Mouse (Mus musculus) cerebellum, adult 9-10 months (tissue): Measurements from ENCODE around the gene Mccc1.
A peak's percentile ranks its signal among the peaks of the same experiment; 100 is the strongest.

ENCODE experiments used
- DNase-seq: peaks from one replicate; pipeline ENCODE4 v3.0.0; 2022

Gene Mccc1

GRCm38 (mm10) chr3:35964928-35965327 lies 35.5 kb downstream of the Mccc1 start:
- DNase-seq, result no peak

DNA sequence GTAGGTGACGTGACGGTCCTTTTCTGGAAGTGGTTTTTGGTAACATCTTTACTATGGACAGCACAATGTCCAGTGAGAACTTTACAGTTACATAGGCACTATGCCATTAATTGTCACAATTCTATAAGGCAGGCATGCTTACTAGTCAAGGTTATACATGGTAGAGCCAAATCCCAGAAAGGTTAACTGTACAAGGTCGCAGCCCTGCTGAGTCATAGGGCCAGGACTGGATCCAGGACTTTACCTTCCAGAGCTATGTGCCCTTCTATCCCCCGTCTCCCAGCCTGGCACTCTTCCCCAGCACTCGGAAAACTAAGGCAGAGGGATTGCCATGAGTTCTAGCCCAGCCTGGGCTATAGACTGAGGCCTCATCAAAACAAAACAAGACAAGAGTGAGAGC lies 36.6 kb downstream of the Mccc1 start:
- DNase-seq, result no peak

GRCm38 (mm10) chr3:35963401-35963800 lies 37.1 kb downstream of the Mccc1 start:
- no peak for DNase-seq

DNA sequence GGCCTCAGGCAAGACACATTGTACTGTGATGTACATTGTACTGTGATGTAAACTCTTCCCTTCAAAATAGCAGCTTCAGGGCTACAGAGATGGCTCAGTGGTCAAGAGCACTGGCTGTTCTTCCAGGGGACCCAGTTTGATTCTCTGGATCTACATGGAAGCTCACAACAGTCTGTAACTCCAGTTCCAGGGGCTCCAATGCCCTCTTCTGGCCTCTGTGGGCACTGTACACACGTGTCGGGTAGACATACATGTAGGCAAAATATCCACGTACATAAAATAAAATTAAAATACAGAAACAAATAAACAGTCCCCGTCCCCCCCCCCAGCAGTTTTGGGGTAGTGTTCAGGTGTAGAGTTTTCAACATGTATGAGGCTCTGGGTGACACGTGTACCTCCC lies 37.5 kb downstream of the Mccc1 start:
- no peak for DNase-seq

GRCm38 (mm10) chr3:35957230-35957629 lies 43.2 kb downstream of the Mccc1 start:
- DNase-seq, result no peak

GRCm38 (mm10) chr3:35954901-35955575 lies 45.4 kb downstream of the Mccc1 start:
- no peak for DNase-seq

GRCm38 (mm10) chr3:35953816-35954215 lies 46.7 kb downstream of the Mccc1 start:
- DNase-seq, result no peak

DNA sequence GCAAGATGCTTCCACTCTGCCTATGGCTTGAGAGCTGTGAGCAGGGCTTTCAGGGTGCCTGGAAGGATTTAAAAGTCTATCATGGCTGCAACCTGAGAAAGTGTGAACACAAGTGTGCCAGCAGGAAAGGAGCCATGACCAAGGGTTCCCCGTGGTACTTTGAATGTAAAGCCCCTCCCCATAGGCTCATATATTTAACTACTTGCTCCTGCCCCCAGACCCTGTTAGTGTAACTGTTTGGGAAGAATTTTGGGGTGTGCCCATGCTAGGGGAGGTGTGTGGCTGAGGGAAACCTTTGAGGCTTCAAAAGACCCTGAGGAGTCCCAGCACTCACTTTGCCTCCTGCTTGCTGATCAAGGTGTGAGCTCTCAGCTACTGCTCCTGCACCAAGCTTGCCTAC lies 47.3 kb downstream of the Mccc1 start:
- DNase-seq, result no peak

DNA sequence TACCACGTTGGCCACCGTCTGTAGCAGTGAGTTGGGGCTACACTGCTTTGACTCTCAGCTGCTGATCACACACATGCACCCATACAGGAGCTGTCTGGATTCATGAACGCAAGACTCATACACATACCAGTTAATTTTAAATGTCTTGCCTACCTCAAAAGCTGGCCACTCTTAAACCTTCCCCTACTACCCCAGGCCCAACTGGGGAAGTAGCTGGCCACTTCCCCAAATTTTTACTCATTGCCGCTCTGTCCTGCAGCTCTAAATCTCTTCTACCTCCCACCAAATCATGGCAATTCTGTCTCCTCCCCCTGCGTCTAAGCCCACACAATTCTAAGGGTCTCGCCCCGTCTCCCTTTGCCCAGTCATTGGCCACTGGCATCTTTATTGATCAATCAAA lies 52.3 kb downstream of the Mccc1 start:
- no peak for DNase-seq

DNA sequence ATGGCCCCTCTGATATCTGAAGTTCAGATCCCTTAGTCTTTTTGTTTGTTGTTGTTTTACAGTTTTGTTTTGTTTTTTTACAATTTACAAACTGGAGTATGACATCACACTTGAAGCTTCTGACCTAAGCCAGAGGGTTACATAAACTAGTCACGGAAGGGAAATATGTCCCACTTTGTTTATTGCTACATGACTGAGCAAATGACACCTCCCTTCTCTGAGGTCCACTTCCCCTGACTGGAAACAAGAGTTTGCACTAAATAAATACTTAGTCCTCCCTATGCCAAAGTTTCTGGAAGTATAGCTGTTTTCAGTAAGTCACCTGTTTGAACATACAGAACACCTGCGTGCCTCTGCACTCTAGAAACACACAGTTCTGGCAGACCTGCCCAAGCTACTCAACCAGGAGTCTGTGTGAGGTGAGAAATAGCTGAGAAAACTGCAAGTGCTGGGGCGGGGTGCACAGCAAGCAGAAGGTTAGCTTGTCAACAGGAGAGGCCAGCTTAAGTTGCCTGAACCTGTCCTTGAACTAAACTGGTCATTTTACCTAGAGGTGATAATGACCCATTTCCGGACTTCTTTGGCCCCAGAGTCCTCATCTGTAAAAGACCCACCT lies 59.9 kb downstream of the Mccc1 start:
- DNase-seq, result no peak

- DNase-seq, result no peak
Measured at GRCm38 (mm10) chr3:35940047-35940446, 60.4 kb downstream of the Mccc1 start.

DNA sequence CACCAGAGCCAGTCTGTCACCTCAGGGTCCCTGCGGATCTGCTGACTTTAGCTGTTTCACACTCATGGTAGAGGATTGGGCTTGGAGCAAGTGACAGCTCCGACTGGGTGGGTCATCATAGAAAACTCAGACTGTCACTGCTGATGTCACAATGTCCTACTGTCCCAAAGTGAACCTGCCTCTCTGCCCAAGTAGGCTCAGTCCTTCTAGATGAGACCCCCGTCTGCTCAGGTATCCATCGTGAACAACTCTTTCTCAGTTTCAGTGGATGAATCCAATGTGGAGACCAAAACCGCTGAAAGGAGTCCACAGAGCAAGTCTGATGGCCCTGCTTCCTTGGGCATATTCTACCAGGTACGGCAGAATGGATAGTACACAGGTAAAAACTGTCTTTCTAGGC lies 63.1 kb downstream of the Mccc1 start, which contains the start of gene Dcun1d1:
Dcun1d1 (minus strand) TSS at position 101 of the 400 bp plus-strand sequence.
- DNase-seq, result no peak

DNA sequence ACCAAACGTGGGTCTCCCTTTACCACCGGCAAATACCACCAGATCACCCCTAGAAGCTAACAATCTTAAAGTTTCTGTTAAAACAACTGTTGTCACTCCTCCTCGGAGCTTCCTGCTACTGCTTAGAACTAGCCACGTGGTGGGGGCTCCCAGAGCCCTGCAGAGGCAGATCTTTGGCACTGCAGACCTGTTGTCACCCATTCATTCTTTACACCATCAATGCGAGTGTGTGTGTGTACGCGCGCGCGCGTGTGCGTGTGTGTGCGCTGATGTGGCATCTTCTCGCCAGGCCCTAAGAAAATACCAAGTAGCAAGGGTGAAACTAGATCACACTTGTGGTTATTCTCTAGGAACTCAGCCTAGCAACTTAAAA lies 67.1 kb downstream of the Mccc1 start:
- DNase-seq, result no peak

DNA sequence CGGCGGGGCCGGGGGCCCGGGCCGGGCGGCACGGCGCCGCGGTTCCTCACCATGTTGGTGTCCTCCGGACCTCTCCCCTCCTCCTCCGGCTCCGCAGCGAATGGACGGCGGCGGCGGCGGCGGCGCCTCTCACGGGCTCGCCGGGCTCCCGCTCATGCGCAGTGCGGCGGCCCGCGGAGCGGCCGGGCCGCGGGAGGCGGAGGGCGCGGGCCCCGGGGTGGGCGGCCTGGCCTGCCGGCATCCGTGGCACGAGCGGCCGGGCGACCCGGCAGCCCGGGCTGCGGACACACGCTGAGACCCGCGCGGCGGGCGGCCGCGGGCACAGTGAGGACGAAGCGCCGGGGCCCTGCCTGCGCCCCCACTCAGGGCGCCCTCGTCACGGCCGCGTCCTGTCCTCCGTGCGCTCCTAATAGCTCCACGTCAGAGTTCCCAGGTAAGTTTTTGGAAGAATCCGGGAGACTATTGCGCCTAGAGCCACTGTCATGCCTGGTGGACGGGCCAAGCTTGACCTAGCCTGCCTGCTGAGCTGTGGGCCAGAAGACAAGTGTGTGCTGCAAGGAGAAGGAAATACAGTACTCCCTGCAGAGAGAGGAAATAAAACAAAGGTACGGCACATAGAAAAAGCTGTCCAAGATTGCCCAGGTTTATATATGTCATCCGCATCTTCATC lies 67.6 kb downstream of the Mccc1 start:
- peak; percentile 81 for DNase-seq

- peak; percentile 54 for DNase-seq
Measured at GRCm38 (mm10) chr3:35931896-35932727, 68.4 kb downstream of the Mccc1 start.

DNA sequence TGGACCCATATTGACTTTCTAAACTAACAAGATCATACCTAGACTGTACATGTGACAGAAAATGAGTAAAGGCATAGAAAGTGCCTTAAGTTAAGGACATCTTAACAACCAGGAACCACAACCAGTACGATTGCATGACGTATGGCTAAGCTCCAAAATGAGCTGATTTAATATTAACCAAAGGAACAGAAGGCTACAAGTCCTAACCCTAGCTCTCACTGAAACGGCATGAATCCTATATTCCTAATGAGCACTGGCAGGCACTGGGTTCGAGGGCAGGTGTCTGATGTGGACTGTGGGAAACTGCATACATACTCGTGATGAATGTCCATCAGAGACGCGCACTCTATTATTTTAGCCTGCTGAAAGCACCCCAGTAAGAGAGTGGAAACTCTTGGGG lies 69.1 kb downstream of the Mccc1 start:
- peak; percentile 34 for DNase-seq

DNA sequence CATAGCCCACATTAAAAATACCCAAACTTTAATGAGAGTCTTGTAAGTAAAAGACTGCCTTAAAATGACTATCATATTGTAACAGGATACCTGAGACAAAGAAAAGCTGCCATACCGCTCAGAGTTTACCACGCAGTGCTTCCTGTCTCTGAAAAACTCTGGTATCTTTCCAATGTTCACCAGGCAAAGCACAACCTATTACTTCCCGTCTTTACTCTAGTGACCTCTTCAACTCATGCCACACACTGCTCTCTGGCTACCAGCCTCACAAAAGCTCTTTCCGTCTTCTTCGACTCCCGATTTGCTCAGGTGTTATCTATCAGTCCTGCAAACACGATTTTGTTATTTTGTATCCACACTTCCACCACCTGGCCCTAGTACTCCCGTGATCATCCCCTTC lies 70.6 kb downstream of the Mccc1 start:
- no peak for DNase-seq

GRCm38 (mm10) chr3:35929406-35929805 lies 71.1 kb downstream of the Mccc1 start:
- no peak for DNase-seq

DNA sequence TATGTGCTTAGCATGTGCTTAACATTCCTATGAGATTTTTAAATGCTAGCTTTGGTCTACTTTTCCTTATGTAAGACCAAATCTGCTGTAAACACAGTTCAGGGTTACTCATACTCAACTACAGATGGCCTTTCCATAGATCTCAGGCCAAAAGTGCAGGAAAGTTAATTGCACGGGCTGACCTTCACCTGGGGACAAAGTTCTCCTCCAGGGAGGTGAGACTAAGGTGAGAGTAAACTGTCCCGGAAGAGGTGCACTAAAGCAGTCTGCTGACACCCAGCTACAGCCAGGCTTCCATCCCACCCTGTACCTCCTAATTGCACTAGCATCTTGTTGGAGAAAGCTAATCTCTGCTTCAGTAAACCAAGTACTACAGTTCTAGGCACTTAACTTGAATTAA lies 74.6 kb downstream of the Mccc1 start:
- no peak for DNase-seq

- DNase-seq, result no peak
Measured at GRCm38 (mm10) chr3:35924007-35924406, 76.5 kb downstream of the Mccc1 start.

DNA sequence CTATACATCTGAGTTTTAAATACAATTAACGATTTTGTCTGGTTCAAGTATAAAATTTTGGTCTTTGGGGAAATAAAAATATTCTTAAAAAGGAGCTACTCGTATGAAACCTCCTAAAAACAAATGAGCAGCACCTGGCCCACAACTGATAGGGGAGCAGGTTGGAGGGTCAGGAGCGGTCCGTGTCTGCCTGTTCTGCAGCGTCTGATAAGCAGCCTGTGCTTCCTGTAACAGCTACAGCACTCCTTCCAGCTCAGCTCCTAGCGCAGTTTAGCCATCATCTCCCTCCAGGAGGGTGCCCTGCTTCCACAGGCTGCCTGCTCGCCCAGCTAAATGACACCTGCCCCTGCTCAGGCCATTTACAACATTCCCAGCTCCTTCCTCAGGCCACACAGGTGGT lies 77.0 kb downstream of the Mccc1 start:
- DNase-seq, result no peak

- DNase-seq, result no peak
Measured at GRCm38 (mm10) chr3:35922522-35922921, 78.0 kb downstream of the Mccc1 start.

DNA sequence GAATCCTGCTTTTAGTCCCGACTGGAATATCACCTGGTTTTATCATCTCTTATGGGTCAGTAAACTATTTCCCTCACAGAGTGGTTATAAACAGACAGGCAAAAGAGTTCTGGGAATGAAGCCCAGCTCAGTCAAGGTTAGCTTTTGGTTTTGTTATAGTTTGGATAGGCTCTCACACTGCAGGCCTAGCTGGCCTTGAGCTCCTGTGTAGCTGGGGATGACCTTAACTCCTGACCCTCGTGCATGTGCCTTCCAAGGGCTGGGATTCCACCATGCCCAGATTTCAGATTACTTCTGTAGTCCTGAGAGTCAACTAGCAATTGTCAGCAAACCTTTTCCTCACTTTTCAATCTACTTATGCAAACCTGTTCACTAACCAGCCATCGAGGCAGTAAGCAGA lies 82.2 kb downstream of the Mccc1 start:
- DNase-seq, result no peak
